Mouse (Mus musculus) ES-Bruce4 (cell line): ENCODE measurements around the gene Elfn1. TPM values are rescaled to one million over a fixed set of nuclear protein-coding genes. Genes with fewer than 3 reads are reported as not detected.

ENCODE experiments used
- H3K27ac ChIP-seq: 2 replicates; pipeline ENCODE4 v1.5.1; 2012; ENCODE audit warnings: low read length, inconsistent platforms; ENCODE audit not compliant: insufficient read depth
- H3K27me3 ChIP-seq: 2 replicates; pipeline ENCODE4 v1.6.1; 2012; ENCODE audit warnings: mild to moderate bottlenecking, low read length, inconsistent platforms; ENCODE audit not compliant: control insufficient read depth, poor library complexity, insufficient read depth, severe bottlenecking
- H3K36me3 ChIP-seq: 2 replicates; pipeline ENCODE4 v1.6.1; 2012; ENCODE audit warnings: inconsistent platforms, mild to moderate bottlenecking, low read length, moderate library complexity; ENCODE audit not compliant: control insufficient read depth, poor library complexity, insufficient read depth, severe bottlenecking
- H3K4me1 ChIP-seq: one replicate; pipeline ENCODE4 v1.8.1; 2011; ENCODE audit warnings: low read length; ENCODE audit not compliant: control insufficient read depth, insufficient read depth
- H3K4me3 ChIP-seq: 2 replicates; pipeline ENCODE4 v1.5.1; 2011; ENCODE audit warnings: low read depth, mild to moderate bottlenecking, low read length
- H3K9ac ChIP-seq: 2 replicates; pipeline ENCODE4 v1.6.1; 2012; ENCODE audit warnings: low read depth, mild to moderate bottlenecking, inconsistent platforms; ENCODE audit not compliant: poor library complexity, severe bottlenecking
- H3K9me3 ChIP-seq: replicated peaks from 2 replicates; pipeline ENCODE4 v1.6.1; 2012; ENCODE audit warnings: mild to moderate bottlenecking, low read length, inconsistent platforms; ENCODE audit not compliant: control insufficient read depth, poor library complexity, insufficient read depth, severe bottlenecking
- CTCF ChIP-seq: IDR thresholded peaks from one replicate; pipeline ENCODE4 v1.8.1; 2011; ENCODE audit warnings: low read depth, low read length
- EP300 ChIP-seq: IDR thresholded peaks from 2 replicates; pipeline ENCODE4 v1.6.1; 2011; ENCODE audit warnings: low read depth, low read length; ENCODE audit not compliant: insufficient read depth
- POLR2A ChIP-seq: IDR thresholded peaks from one replicate; pipeline ENCODE4 v1.8.1; 2011; ENCODE audit warnings: low read length; ENCODE audit not compliant: insufficient read depth
- polyA plus RNA-seq: library from polyadenylated mRNA; stranded (reverse); fragments of >200 nt; gene quantifications from 2 replicates; pipeline ENCODE4 v1.2.4, GENCODE M21; 2011; ENCODE audit warnings: low read depth; ENCODE audit not compliant: missing spikeins, insufficient read depth, insufficient read length

Elfn1 gene
- polyA plus RNA-seq, 1 experiment, result 0.15 TPM

DNA sequence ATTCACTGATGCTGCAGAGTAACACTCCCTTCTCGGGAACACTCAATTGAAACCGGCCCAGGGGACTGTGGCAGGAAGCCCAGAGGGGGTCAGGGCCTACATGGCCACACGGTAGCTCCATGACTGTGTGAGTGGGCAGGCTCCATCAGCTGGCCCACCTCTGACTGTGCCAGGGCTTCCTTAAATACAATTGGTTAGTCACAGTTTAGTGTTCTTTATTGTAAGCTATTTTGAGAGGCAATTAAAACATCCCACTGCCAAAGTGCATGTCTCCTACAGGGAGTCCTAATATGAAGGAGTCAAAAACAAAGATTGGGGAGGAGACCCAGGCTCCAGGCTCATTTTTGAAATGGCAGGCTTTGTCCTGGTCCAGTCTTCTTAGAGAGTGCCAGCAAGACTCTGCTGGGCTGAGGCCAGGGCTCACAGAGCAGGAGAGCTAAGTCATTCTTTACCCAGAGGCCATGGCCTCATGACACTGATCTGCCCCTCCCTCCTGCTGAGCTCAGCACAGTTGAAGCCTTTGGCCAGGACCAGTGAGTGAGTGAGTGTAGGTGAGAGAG, 116.3 kb downstream of the Elfn1 start:
- no peak for TF ChIP-seq CTCF
- no peak for TF ChIP-seq POLR2A
- no peak for TF ChIP-seq EP300
- Histone ChIP-seq H3K27me3 (no peaks in the 10 kb centered on the region), H3K27ac (no peak overlapping the region), H3K36me3 (no peaks in the 10 kb centered on the region), H3K4me1 (no peaks in the 10 kb centered on the region), H3K9me3 (no peaks in the 10 kb centered on the region), H3K4me3 (no peak overlapping the region), H3K9ac (no peak overlapping the region)

Other genes with a start within 250 kb of the Elfn1 start
- gene Micall2, start 171.6 kb upstream of the Elfn1 start, polyA plus RNA-seq, result 1.8 TPM in 2 replicates
- 54.6 and 59.1 TPM in 2 replicates for gene Ints1, start 132.3 kb upstream of the Elfn1 start, polyA plus RNA-seq
- 15.6 and 16.3 TPM in 2 replicates for gene Mafk, start 116.4 kb upstream of the Elfn1 start, polyA plus RNA-seq
- 10.5 and 13.1 TPM in 2 replicates for gene Tmem184a, start 88.0 kb upstream of the Elfn1 start, polyA plus RNA-seq
- gene Gm26938, start 81.5 kb upstream of the Elfn1 start, polyA plus RNA-seq, result not detected in 2 replicates
- 29.0 and 30.3 TPM in 2 replicates for gene Psmg3, start 81.1 kb upstream of the Elfn1 start, polyA plus RNA-seq